Mouse (Mus musculus) liver, embryonic 15.5 days (tissue): ENCODE measurements around the gene Nudt8. TPM values are rescaled to one million over a fixed set of nuclear protein-coding genes. Genes with fewer than 3 reads are reported as not detected.
"Not testable (repeated sequence)": the region's sequence is repeated elsewhere in the genome, so short reads cannot be mapped to it uniquely, and the experiment has no call there.

Experiments
- ATAC-seq: fragments of 200-750 bp; cut with Nextera tagmentation; 2 replicates; pipeline ENCODE4 v1.8.0; 2017; ENCODE audit warnings: moderate number of reproducible peaks, mild to moderate bottlenecking, moderate library complexity; ENCODE audit not compliant: insufficient read depth
- H3K27ac ChIP-seq: fragments of 300-500 bp; sonication (generic); replicated peaks from 2 replicates; pipeline ENCODE4 v1.5.1; 2015; ENCODE audit warnings: mild to moderate bottlenecking, inconsistent platforms
- H3K27me3 ChIP-seq: fragments of 300-500 bp; sonication (generic); 2 replicates; pipeline ENCODE4 v1.6.1; 2015; ENCODE audit warnings: mild to moderate bottlenecking, inconsistent platforms
- H3K36me3 ChIP-seq: fragments of 300-500 bp; sonication (generic); replicated peaks from 2 replicates; pipeline ENCODE4 v1.6.1; 2015; ENCODE audit warnings: moderate library complexity, mild to moderate bottlenecking, inconsistent platforms
- H3K4me1 ChIP-seq: fragments of 300-500 bp; sonication (generic); replicated peaks from 2 replicates; pipeline ENCODE4 v1.6.1; 2015; ENCODE audit warnings: inconsistent platforms
- H3K4me2 ChIP-seq: fragments of 300-500 bp; sonication (generic); 2 replicates; pipeline ENCODE4 v1.6.1; 2015; ENCODE audit warnings: moderate library complexity, mild to moderate bottlenecking, inconsistent platforms
- H3K4me3 ChIP-seq: fragments of 300-500 bp; sonication (generic); replicated peaks from 2 replicates; pipeline ENCODE4 v1.5.1; 2015; ENCODE audit warnings: mild to moderate bottlenecking, inconsistent platforms
- H3K9ac ChIP-seq: fragments of 300-500 bp; sonication (generic); 2 replicates; pipeline ENCODE4 v1.6.1; 2015; ENCODE audit warnings: moderate library complexity, mild to moderate bottlenecking, inconsistent platforms
- H3K9me3 ChIP-seq: fragments of 300-500 bp; sonication (generic); replicated peaks from 2 replicates; pipeline ENCODE4 v1.6.1; 2016; ENCODE audit warnings: inconsistent platforms
- WGBS: fragments of 180-500 bp; shearing (Covaris S2); methylation state at CpG from one replicate; pipeline ENCODE4 v1.1.7; 2015; ENCODE audit warnings: mixed read lengths; ENCODE audit not compliant: insufficient replicate concordance; 5-methylcytosine and 5-hydroxymethylcytosine counted together
- polyA plus RNA-seq: library from polyadenylated mRNA; unstranded; fragments of >200 nt; fragmentation: Nextera tagmentation; extraction: Ambion mirVana; gene quantifications from 2 replicates; pipeline ENCODE4 v1.2.1, GENCODE M21; 2015

The Nudt8 gene
- polyA plus RNA-seq, 1 experiment from 2014 or later, result 13.3 TPM

DNA sequence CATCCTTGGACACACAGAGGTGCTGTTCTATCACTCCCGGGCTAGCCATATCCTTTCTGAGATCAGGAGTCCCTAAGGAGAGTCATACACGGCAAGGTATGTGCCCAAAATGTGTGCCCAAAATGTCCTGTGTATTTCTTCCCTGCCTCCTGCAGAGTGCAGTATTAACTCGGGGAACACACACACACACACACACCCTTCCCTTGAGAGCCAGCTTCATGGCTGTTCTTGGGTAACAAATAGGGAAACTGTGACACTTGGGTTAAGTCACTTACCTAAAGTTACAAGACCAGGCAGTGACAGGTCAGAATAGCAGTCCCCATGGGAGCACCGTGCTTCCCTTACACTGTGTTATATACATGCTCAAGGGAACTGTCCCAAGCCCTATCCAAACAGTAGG lies 36.4 kb upstream of the Nudt8 start:
- WGBS, result 54% methylated on average over 4 of the region's 4 CpGs
- Histone ChIP-seq H3K27ac (no peak overlapping the region), H3K4me1 (0 out of 2 replicates have a peak, but pooled peaks cover 7% of the 10 kb centered on the region), H3K9ac (no peak overlapping the region), H3K27me3 (no peaks in the 10 kb centered on the region), H3K4me3 (no peak overlapping the region), H3K36me3 (no peaks in the 10 kb centered on the region), H3K4me2 (no peak overlapping the region), H3K9me3 (no peaks in the 10 kb centered on the region)
- ATAC-seq, result no peak

DNA sequence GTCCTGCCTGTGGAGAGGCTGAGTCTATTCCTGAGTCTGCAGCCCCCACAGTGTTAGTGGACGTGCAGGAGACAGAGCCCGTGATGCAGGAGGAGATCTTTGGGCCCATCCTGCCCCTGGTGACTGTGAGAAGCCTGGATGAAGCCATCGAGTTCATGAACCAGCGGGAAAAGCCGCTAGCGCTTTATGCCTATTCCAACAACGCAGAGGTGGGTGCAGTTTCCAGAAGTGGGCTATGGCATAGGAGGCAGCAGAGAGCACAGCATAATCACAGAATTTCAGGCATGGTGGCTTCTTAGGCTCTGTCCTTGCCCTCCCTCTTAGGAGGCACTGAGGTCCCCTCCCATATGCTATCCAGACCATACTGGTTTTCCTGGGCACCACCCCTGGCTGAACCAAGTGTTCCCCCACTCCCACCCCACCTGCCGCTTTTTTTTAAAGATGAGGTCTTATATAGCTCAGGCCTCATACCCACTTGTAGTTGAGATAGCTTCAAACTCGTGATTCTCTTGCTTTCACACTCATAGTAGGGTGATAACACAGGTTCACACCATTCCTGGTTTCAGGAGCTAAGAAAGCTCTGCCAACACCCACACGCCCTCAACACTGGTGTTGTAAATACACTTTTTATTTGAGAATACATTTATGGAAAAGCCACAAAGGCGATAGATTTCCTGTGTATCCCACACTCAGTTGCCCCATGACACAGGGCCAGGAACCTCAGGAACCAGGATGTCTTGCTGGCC lies 33.9 kb upstream of the Nudt8 start:
- Histone ChIP-seq H3K4me1 (peaks cover 9% of the 10 kb centered on the region), H3K4me3 (no peak overlapping the region), H3K36me3 (no peaks in the 10 kb centered on the region), H3K4me2 (no peak overlapping the region), H3K9ac (no peak overlapping the region), H3K27ac (no peak overlapping the region), H3K27me3 (no peaks in the 10 kb centered on the region), H3K9me3 (no peaks in the 10 kb centered on the region)
- no peak for ATAC-seq
- WGBS, result 58% methylated on average over 11 of the region's 11 CpGs

DNA sequence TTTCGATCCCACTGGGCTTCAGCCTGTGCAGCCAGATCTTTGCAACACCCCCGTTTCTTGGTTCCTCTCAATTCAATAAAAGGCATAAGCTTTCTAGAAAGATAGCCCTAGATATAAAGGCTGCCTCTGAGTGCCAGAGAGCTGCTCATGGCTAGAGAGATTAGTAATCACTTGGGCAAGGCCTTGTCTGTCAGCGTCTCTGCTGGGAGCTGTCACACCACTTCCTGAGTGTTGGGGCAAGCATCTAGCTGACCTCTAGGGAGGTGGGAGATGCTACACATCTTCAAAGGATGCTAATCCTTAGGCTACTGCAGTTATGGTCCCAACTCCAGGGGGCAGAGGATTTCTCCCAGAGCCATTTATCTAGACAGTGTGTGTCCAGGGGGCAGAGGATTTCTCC lies 33.1 kb upstream of the Nudt8 start:
- H3K4me2 ChIP-seq, result no peak overlapping the region
- no peak overlapping the region for H3K9ac ChIP-seq
- H3K36me3 ChIP-seq, result no peaks in the 10 kb centered on the region
- no peaks in the 10 kb centered on the region for H3K9me3 ChIP-seq
- H3K4me3 ChIP-seq, result no peak overlapping the region
- H3K27ac ChIP-seq, result no peak overlapping the region
- ATAC-seq, result no peak
- H3K27me3 ChIP-seq, result no peaks in the 10 kb centered on the region
- WGBS, result 32% methylated on average over 3 of the region's 3 CpGs
- peaks cover 16% of the 10 kb centered on the region for H3K4me1 ChIP-seq

DNA sequence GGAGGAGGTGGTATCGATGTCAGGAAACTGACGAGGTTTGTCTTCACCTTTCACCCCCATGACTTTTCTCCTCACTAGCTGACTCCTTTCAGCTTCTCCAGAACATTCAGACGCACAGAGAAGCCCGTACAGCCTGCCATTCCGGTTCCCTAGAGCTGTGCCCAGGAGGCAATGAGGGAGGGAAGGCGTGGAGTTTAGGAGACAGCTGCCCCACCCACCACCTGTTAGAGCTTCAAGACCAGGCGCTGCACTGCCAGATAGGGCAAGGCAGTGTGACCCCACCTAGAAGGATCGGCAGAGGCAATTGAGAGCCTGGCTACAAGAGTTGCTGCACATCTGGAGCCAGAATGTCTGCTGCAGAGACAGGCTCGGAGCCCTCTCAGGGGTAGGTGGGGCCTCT lies 28.2 kb upstream of the Nudt8 start, which contains the start of gene Aldh3b2:
Gene Aldh3b2, plus strand, starts transcription at position 100 of the 400 bp plus-strand sequence.
- H3K36me3 ChIP-seq, result no peaks in the 10 kb centered on the region

DNA sequence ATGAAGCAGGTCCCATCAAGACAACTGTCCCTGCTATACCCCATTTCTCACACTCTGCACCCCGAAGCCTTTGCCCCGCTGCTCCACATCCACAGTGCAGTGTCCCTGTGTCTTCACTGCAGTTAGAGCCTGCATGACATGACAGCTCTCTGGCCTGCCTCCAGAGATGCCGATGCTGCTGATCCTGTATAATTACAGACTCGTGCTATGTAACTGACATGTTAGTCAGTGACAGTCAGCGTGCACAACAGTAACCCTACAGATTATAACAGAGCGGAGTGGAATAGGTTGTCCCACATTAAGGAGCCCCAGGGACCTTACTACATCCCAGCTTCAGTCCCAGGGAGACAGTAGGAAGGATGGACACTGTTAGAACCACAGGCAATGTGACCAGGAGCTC lies 25.8 kb upstream of the Nudt8 start:
- ATAC-seq, H3K4me3 ChIP-seq, H3K36me3 ChIP-seq, H3K27ac ChIP-seq, H3K27me3 ChIP-seq, H3K9me3 ChIP-seq, H3K4me2 ChIP-seq, H3K9ac ChIP-seq: not testable (repeated sequence)
- 75% methylated on average over 6 of the region's 6 CpGs for WGBS
- H3K4me1 ChIP-seq, result peaks cover 18% of the 10 kb centered on the region

More for the DNA sequence above, 28.2 kb upstream of the Nudt8 start, which contains the start of gene Aldh3b2:
- Histone ChIP-seq H3K9me3 (no peaks in the 10 kb centered on the region), H3K4me2 (peak within 1 kb of the TSS; percentile 37; the same call in 1 of the 2 replicates), H3K9ac (no peak within 1 kb of the TSS), H3K4me1 (peaks cover 20% of the 10 kb centered on the region), H3K4me3 (no peak within 1 kb of the TSS), H3K27me3 (no peaks in the 10 kb centered on the region), H3K27ac (0 out of 2 replicates have a peak within 1 kb of the TSS, but pooled peaks have one; percentile 9)
- peak; percentile 77 for ATAC-seq
- 30% methylated on average over 9 of the region's 9 CpGs for WGBS

DNA sequence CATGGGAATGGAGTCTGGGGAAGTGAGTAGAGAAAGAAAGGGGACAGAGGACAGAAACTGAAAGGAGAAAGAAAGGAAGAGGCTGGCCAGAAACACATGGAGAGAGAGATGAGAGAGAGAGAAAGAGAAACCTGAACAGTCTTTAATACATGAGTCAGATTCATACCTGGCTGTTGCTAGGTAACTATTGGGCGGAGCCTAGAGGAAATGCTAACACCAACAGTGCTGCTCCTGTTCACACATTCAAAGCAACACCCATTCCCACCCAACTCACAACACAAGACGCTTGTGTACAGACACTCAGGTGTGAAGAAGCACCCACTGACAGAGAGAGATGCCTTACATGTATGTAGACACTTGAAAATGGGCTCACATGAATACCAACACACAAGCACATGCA lies 24.5 kb upstream of the Nudt8 start:
- H3K36me3 ChIP-seq, result no peaks in the 10 kb centered on the region
- 0 out of 2 replicates have a peak, but pooled peaks cover 2% of the 10 kb centered on the region for H3K27me3 ChIP-seq
- no peaks in the 10 kb centered on the region for H3K9me3 ChIP-seq
- H3K27ac ChIP-seq, result no peak overlapping the region
- no peak overlapping the region for H3K4me3 ChIP-seq
- H3K9ac ChIP-seq, result no peak overlapping the region
- no peak for ATAC-seq
- WGBS, result 55% methylated on average over 2 of the region's 2 CpGs
- no peak overlapping the region for H3K4me2 ChIP-seq
- peaks cover 18% of the 10 kb centered on the region for H3K4me1 ChIP-seq

DNA sequence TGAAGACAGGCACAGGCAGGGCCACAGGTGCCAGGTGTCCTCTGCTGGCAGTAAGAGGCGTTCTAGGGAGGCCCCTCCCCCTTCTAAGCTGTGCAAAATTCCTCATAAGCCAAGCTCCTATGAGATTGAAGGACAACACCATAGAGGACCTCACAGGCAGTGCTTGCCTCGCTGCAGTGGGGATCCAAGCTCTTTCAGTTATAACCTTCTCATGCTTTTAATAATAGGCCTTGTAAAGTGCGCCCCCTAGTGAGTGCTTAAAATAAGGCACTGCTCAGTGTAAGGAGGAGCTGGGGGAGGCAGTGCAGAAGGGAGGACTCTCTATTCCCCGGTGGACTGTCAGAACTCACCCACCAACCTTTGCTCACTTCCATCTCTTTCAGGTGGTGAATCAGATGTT lies 20.1 kb upstream of the Nudt8 start:
- Histone ChIP-seq H3K27me3 (0 out of 2 replicates have a peak, but pooled peaks cover 7% of the 10 kb centered on the region), H3K36me3 (no peaks in the 10 kb centered on the region), H3K9me3 (no peaks in the 10 kb centered on the region), H3K9ac (no peak overlapping the region), H3K4me3 (no peak overlapping the region), H3K4me2 (no peak overlapping the region), H3K27ac (no peak overlapping the region), H3K4me1 (peaks cover 5% of the 10 kb centered on the region)
- WGBS, result 15% methylated on average over 4 of the region's 4 CpGs
- ATAC-seq, result peak; percentile 30; the same call in 1 of the 2 replicates

DNA sequence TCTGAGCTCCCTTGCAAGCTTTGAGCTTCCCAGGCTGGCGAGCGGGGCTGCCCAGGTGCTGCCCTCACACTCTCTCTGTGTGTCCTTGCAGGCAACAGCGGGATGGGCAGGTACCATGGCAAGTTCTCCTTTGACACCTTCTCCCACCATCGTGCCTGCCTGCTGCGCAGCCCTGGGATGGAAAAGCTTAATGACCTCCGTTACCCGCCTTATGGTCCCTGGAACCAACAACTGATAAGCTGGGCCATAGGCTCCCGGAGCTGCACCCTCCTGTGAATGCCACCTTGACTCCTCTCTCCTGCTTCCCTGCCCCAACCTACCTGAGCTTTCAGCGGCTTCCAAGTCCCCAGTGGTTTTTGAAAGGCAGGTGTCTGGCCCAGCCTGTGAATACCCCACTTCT lies 19.5 kb upstream of the Nudt8 start:
- H3K27ac ChIP-seq, result no peak overlapping the region
- no peaks in the 10 kb centered on the region for H3K36me3 ChIP-seq
- H3K4me3 ChIP-seq, result no peak overlapping the region
- H3K27me3 ChIP-seq, result 0 out of 2 replicates have a peak, but pooled peaks cover 7% of the 10 kb centered on the region
- H3K4me2 ChIP-seq, result no peak overlapping the region
- no peak for ATAC-seq
- no peaks in the 10 kb centered on the region for H3K9me3 ChIP-seq
- peaks cover 11% of the 10 kb centered on the region for H3K4me1 ChIP-seq
- H3K9ac ChIP-seq, result no peak overlapping the region
- 64% methylated on average over 9 of the region's 9 CpGs for WGBS

DNA sequence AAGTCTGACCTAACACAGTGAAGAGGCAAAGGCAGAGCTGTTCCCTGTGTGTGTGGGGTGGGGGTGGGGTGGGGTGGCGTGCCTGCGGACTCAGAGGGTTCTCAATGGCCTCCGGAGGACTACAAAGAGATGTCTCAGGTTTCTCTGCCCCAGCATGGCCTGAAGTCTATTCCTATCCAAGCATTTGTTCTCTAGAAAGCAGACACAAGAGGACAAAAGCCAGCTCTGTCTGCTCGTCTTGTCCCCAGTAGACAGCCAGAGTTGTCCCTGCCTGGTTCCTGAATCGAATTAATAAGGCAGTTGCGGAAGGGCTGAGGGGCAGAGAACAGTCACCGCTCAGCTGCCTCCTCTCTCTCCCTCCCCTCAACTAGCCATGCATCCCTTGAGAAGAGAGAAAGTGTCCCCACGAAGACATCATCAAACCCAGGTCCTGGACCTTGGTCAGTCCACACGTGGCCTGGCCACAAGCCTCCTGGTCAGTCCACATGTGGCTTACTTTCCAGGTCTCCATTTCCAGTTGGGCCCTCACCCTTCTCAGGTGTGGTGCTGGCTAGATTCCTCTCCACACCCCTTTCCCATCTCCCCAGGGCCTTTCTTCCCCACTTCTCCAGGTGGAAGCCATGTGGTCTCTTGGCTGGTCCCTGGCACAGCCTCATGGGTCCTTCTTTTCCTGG lies 16.7 kb upstream of the Nudt8 start:
- Histone ChIP-seq H3K27ac (no peak overlapping the region), H3K9ac (no peak overlapping the region), H3K4me1 (peaks cover 32% of the 10 kb centered on the region), H3K4me2 (no peak overlapping the region), H3K4me3 (no peak overlapping the region), H3K36me3 (no peaks in the 10 kb centered on the region), H3K27me3 (0 out of 2 replicates have a peak, but pooled peaks cover 7% of the 10 kb centered on the region), H3K9me3 (no peaks in the 10 kb centered on the region)
- 63% methylated on average over 9 of the region's 9 CpGs for WGBS
- ATAC-seq, result no peak

DNA sequence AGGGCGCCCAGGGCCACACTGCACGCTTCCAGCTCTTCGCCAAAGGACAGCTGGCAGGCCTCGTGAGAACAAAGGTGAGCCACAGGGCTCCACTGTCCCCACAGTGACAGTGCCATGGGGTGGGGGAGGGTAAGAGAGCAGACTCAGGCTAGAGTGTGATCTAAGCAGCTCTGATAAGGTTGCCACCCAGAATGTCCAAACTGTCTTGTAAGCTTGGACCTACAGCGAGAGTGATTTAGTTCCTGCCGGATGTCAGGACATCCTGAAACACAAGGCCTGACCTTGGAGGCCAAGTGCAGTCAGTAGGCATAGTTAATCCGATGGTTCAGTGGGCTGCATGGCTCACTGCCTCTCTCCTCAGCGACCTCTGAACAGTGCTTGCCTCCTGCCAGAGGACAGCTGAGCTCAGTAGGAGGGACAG lies 15.1 kb upstream of the Nudt8 start:
- peak; percentile 9; the same call in 1 of the 2 replicates for ATAC-seq
- H3K4me2 ChIP-seq, result no peak overlapping the region
- H3K9me3 ChIP-seq, result no peaks in the 10 kb centered on the region

DNA sequence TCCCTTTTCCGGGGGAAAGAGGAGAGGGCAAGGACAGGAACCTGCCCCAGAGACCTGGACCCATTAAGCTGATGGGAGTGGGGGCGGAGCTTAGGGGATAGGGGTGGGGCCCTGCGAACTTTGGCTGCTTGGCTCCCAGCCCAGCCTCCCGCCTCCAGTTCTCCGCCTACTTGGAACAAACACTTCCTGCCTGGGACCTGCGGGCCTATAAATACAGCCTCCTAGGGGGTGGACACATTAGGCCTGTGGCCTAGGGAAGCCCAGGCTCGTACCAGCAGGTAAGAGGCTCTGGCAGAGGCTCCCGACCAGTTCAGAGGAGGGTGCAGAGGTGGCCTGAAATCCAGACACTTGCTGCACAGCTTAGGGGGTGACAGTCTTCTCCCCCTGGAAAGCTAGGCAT lies 14.0 kb upstream of the Nudt8 start, which contains the start of gene Acy3:
Gene Acy3, plus strand, starts transcription at position 237 of the 400 bp plus-strand sequence.
- H3K9ac ChIP-seq, result no peak within 1 kb of the TSS
- 0 out of 2 replicates have a peak, but pooled peaks cover 5% of the 10 kb centered on the region for H3K27me3 ChIP-seq
- peak; percentile 72 for ATAC-seq
- H3K4me1 ChIP-seq, result peaks cover 32% of the 10 kb centered on the region
- H3K9me3 ChIP-seq, result no peaks in the 10 kb centered on the region
- 0 out of 2 replicates have a peak within 1 kb of the TSS, but pooled peaks have one; percentile 14 for H3K4me3 ChIP-seq
- peak within 1 kb of the TSS; percentile 51 for H3K27ac ChIP-seq
- H3K4me2 ChIP-seq, result peak within 1 kb of the TSS; percentile 24
- no peaks in the 10 kb centered on the region for H3K36me3 ChIP-seq
- 8% methylated on average over 8 of the region's 8 CpGs for WGBS

More for the DNA sequence above, 15.1 kb upstream of the Nudt8 start:
- Histone ChIP-seq H3K27ac (peak overlapping the region; percentile 51), H3K9ac (no peak overlapping the region), H3K27me3 (0 out of 2 replicates have a peak, but pooled peaks cover 7% of the 10 kb centered on the region), H3K4me3 (no peak overlapping the region), H3K36me3 (no peaks in the 10 kb centered on the region), H3K4me1 (peaks cover 32% of the 10 kb centered on the region)
- WGBS, result 16% methylated on average over 8 of the region's 8 CpGs
